Mouse (Mus musculus) heart, embryonic 15.5 days (tissue): Measurements from ENCODE around the gene Serp1. TPM values are rescaled to one million over a fixed set of nuclear protein-coding genes. Genes with fewer than 3 reads are reported as not detected.

Source experiments
- ATAC-seq: fragments of 200-750 bp; cut with Nextera tagmentation; replicated peaks from 2 replicates; pipeline ENCODE4 v1.8.0; 2017; ENCODE audit warnings: low read depth, moderate TSS enrichment; ENCODE audit not compliant: insufficient number of reproducible peaks, insufficient read depth, low FRiP score
- H3K27ac ChIP-seq: fragments of 300-500 bp; sonication (generic); 2 replicates; pipeline ENCODE4 v1.5.1; 2015; ENCODE audit warnings: mild to moderate bottlenecking, inconsistent platforms
- H3K27me3 ChIP-seq: fragments of 300-500 bp; sonication (generic); 2 replicates; pipeline ENCODE4 v1.6.1; 2015; ENCODE audit warnings: inconsistent platforms
- H3K36me3 ChIP-seq: fragments of 300-500 bp; sonication (generic); 2 replicates; pipeline ENCODE4 v1.6.1; 2015; ENCODE audit warnings: mild to moderate bottlenecking, inconsistent platforms
- H3K4me1 ChIP-seq: fragments of 300-500 bp; sonication (generic); replicated peaks from 2 replicates; pipeline ENCODE4 v1.6.1; 2015; ENCODE audit warnings: inconsistent platforms
- H3K4me2 ChIP-seq: fragments of 300-500 bp; sonication (generic); 2 replicates; pipeline ENCODE4 v1.6.1; 2015; ENCODE audit warnings: inconsistent platforms, mild to moderate bottlenecking, moderate library complexity
- H3K4me3 ChIP-seq: fragments of 300-500 bp; sonication (generic); 2 replicates; pipeline ENCODE4 v1.5.1; 2015; ENCODE audit warnings: mild to moderate bottlenecking, inconsistent platforms
- H3K9ac ChIP-seq: fragments of 300-500 bp; sonication (generic); 2 replicates; pipeline ENCODE4 v1.6.1; 2015; ENCODE audit warnings: mild to moderate bottlenecking, inconsistent platforms
- H3K9me3 ChIP-seq: fragments of 300-500 bp; sonication (generic); replicated peaks from 2 replicates; pipeline ENCODE4 v1.6.1; 2016; ENCODE audit warnings: inconsistent platforms
- WGBS: fragments of 180-500 bp; shearing (Covaris S2); methylation state at CpG from one replicate; pipeline ENCODE4 v1.1.7; 2015; ENCODE audit warnings: mixed read lengths; 5-methylcytosine and 5-hydroxymethylcytosine counted together
- polyA plus RNA-seq: library from polyadenylated mRNA; unstranded; fragments of >200 nt; fragmentation: Nextera tagmentation; extraction: Ambion mirVana; gene quantifications from 2 replicates; pipeline ENCODE4 v1.2.1, GENCODE M21; 2015

Serp1 gene
- polyA plus RNA-seq, result 80.7 and 91.6 TPM in 2 replicates

DNA sequence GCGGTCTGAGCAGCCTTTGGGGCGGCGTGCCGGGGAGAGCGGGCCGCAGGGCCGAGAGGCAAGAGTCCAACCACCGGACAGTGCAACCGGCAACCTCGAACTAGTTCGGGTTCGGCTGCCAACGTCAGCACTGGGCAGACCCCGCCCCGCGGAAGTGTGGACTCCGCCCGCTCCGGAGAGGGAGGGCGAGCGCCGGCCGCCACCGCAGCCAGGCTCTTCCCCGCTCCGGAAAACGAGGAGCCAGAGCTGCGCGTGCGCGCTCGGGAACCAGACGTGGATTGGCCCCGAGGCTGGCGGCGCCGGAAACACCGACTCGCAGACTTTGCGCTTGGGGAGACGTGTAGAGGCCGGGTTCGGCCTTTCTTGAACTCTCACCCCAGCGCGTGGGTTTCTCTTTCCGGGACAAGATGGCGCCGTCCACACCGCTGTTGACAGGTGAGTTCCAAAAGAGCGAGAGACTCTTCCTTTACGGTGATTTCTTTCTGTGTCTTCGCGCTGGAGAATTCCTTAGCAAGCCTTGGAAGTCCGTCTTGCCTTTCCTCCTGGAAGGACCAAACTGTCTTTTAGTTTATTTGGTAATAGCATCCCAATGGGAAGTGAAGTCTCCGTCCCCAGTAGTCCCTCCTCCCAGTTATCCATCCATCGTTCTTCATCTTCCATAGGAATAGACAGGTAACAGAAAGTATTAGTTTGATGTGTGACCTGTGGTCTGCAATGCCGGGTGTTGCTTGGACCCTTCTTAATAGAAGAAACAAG, at the start of gene Serp1, which contains the start of gene Eif2a:
Gene Serp1, minus strand, starts transcription at position 241 of the 756 bp plus-strand sequence.
Gene Eif2a, plus strand, starts transcription at position 170 of the 756 bp plus-strand sequence.
- Histone ChIP-seq H3K36me3 (peaks cover 23% of the 10 kb centered on the region), H3K9me3 (no peaks in the 10 kb centered on the region), H3K9ac (peak within 1 kb of the TSS; percentile 99), H3K4me3 (peak within 1 kb of the TSS; percentile 100), H3K4me2 (peak within 1 kb of the TSS; percentile 77), H3K27me3 (no peaks in the 10 kb centered on the region), H3K4me1 (peaks cover 14% of the 10 kb centered on the region), H3K27ac (peak within 1 kb of the TSS; percentile 96)
- peak; percentile 100 for ATAC-seq
- under 1% methylated on average over 57 of the region's 57 CpGs for WGBS

- H3K4me1 ChIP-seq, result no peaks in the 10 kb centered on the region
- no peaks in the 10 kb centered on the region for H3K9me3 ChIP-seq
- no peak for ATAC-seq
- no peaks in the 10 kb centered on the region for H3K36me3 ChIP-seq
- H3K27me3 ChIP-seq, result no peaks in the 10 kb centered on the region
- WGBS, result 83% methylated on average over 3 of the region's 3 CpGs
- H3K4me2 ChIP-seq, result no peak overlapping the region
- H3K9ac ChIP-seq, result no peak overlapping the region
- no peak overlapping the region for H3K27ac ChIP-seq
- no peak overlapping the region for H3K4me3 ChIP-seq
Measured at GRCm38 (mm10) chr3:58570821-58571220, 45.1 kb upstream of the Serp1 start.

GRCm38 (mm10) chr3:58561437-58561836, 35.7 kb upstream of the Serp1 start:
- Histone ChIP-seq H3K9ac (no peak overlapping the region), H3K9me3 (no peaks in the 10 kb centered on the region; the same call in 1 of the 2 replicates), H3K4me3 (no peak overlapping the region), H3K4me2 (no peak overlapping the region), H3K27me3 (no peaks in the 10 kb centered on the region), H3K4me1 (no peaks in the 10 kb centered on the region), H3K36me3 (peaks cover 8% of the 10 kb centered on the region), H3K27ac (no peak overlapping the region)
- ATAC-seq, result no peak; the same call in 1 of the 2 replicates
- WGBS, result 41% methylated on average over 2 of the region's 2 CpGs

DNA sequence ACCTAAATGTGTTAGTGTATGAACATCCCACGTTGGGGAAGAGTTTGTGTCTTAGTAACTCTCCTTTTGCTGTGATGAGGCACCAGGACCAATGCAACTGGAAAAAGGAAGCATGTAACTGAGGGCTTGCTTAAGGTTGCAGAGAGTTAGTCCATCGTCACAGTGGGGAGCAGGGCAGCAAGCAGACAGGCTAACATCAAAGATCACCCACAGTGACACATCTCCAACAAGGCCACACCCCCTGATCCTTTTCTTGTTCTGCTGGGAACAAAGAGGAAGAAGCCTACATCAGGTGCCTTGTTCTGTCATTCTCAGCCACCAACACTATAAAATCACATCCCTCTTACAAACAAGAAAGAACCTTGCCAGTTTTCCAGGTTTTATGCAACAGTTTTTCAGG, 34.2 kb upstream of the Serp1 start:
- no peak overlapping the region for H3K9ac ChIP-seq
- no peak overlapping the region for H3K4me3 ChIP-seq
- WGBS, result 38% methylated on average over 2 of the region's 2 CpGs
- H3K4me2 ChIP-seq, result no peak overlapping the region
- H3K27me3 ChIP-seq, result no peaks in the 10 kb centered on the region
- H3K4me1 ChIP-seq, result no peaks in the 10 kb centered on the region
- no peaks in the 10 kb centered on the region; the same call in 1 of the 2 replicates for H3K9me3 ChIP-seq
- H3K27ac ChIP-seq, result no peak overlapping the region
- no peak for ATAC-seq
- peaks cover 24% of the 10 kb centered on the region for H3K36me3 ChIP-seq

DNA sequence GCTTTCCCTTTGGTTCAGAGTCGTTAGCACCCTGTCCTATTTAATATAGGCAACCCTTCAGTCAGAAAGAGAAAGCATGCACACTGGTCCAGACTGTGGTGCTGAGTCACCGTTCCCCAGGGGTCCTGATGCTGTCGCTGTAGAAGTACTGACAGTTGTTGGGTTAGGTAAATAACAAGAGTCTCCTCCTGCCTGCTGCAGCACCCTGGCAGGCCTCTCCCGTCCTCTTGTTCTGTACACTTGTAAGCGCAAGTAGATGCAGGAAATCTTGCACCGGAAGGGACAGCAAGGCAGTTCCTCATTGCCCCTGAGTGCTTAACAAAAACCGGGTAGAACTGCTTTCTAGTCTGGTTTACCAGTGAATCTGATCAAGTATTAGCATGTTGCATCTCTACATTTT, 31.0 kb upstream of the Serp1 start:
- Histone ChIP-seq H3K27ac (no peak overlapping the region), H3K27me3 (no peaks in the 10 kb centered on the region), H3K9me3 (no peaks in the 10 kb centered on the region), H3K36me3 (peaks cover 43% of the 10 kb centered on the region), H3K4me3 (no peak overlapping the region), H3K4me1 (no peaks in the 10 kb centered on the region), H3K9ac (no peak overlapping the region), H3K4me2 (no peak overlapping the region)
- ATAC-seq, result no peak
- 80% methylated on average over 7 of the region's 7 CpGs for WGBS

DNA sequence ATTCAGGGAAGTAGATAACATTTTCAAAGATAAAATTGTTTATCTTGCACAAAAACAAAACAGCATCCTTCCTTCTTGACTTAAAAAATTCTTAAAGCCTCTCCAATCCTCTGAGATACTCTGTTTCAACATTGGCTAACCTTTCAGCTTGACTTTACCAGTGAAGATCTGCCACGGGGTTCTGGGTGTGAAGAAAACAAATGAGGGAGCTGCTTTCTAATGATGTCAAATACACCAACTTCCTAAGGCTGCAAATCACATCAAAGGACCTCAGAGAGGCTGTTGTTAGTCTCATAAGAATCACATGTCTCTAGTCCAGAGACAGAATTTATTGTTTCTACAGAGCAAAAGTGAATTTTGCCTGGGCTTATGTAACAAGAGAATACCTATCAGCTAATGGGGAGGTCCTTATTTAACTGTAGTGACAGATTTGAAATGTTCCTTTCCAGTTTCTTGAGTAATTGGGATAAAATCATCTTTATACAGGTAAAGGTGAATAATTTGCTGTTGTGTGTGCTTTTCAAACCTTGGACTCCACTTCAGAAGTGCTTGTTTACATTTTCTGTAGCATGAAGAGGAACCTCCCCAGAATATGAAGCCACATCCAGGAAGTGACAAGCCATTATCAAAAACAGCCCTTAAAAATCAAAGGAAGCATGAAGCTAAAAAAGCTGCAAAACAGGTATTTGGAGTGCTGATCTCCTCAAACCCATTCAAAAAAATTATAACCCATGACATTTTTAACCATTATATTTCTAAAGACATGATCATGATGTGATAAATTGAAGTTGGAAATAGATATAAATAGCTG, 26.5 kb upstream of the Serp1 start:
- Histone ChIP-seq H3K27me3 (no peaks in the 10 kb centered on the region), H3K36me3 (peaks cover 65% of the 10 kb centered on the region), H3K9me3 (no peaks in the 10 kb centered on the region), H3K27ac (no peak overlapping the region), H3K4me2 (no peak overlapping the region), H3K4me3 (no peak overlapping the region), H3K4me1 (no peaks in the 10 kb centered on the region), H3K9ac (no peak overlapping the region)
- ATAC-seq, result no peak
- 61% methylated on average over 1 of the region's 1 CpGs for WGBS

- H3K4me3 ChIP-seq, result no peak overlapping the region
- H3K9ac ChIP-seq, result no peak overlapping the region
- ATAC-seq, result no peak
- no peaks in the 10 kb centered on the region for H3K27me3 ChIP-seq
- 95% methylated on average over 3 of the region's 3 CpGs for WGBS
- no peak overlapping the region for H3K4me2 ChIP-seq
- peaks cover 57% of the 10 kb centered on the region for H3K36me3 ChIP-seq
- no peaks in the 10 kb centered on the region for H3K9me3 ChIP-seq
- H3K27ac ChIP-seq, result no peak overlapping the region
- H3K4me1 ChIP-seq, result no peaks in the 10 kb centered on the region
Measured at GRCm38 (mm10) chr3:58536573-58536972, 10.9 kb upstream of the Serp1 start.

DNA sequence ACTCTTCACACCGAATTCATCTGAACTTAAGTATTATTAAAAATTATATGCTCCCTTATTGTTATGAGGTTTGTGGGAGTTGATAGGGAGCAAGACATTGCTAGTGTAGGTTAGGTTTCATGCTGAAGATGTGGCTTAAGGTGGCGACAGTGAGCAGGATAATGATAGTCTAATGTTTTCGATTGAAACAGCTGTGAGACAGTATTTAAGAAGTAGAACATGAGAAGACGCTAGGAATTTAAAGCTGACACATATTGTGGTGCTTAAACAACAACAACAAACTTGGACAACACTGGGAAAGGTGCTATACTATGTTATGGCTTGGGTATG, 681 bp upstream of the Serp1 start:
- H3K4me2 ChIP-seq, result peak overlapping the region; percentile 67
- ATAC-seq, result no peak
- H3K27ac ChIP-seq, result peak overlapping the region; percentile 96; the same call in 1 of the 2 replicates
- peak overlapping the region; percentile 53; the same call in 1 of the 2 replicates for H3K9ac ChIP-seq
- 6% methylated on average over 4 of the region's 4 CpGs for WGBS
- peaks cover 14% of the 10 kb centered on the region for H3K4me1 ChIP-seq
- peak overlapping the region; percentile 100 for H3K4me3 ChIP-seq
- H3K9me3 ChIP-seq, result no peaks in the 10 kb centered on the region
- peaks cover 24% of the 10 kb centered on the region for H3K36me3 ChIP-seq
- H3K27me3 ChIP-seq, result no peaks in the 10 kb centered on the region

GRCm38 (mm10) chr3:58525166-58525565, 526 bp downstream of the Serp1 start:
- Histone ChIP-seq H3K4me1 (peaks cover 14% of the 10 kb centered on the region), H3K9ac (peak overlapping the region; percentile 99), H3K36me3 (peaks cover 26% of the 10 kb centered on the region), H3K4me3 (peak overlapping the region; percentile 100), H3K27me3 (no peaks in the 10 kb centered on the region), H3K9me3 (no peaks in the 10 kb centered on the region), H3K4me2 (peak overlapping the region; percentile 77), H3K27ac (peak overlapping the region; percentile 96)
- under 1% methylated on average over 40 of the region's 40 CpGs for WGBS
- ATAC-seq, result peak; percentile 47

GRCm38 (mm10) chr3:58524246-58524645, 1.4 kb downstream of the Serp1 start:
- H3K4me3 ChIP-seq, result peak overlapping the region; percentile 100
- no peak for ATAC-seq
- 43% methylated on average over 4 of the region's 4 CpGs for WGBS

GRCm38 (mm10) chr3:58523386-58523785, 2.3 kb downstream of the Serp1 start:
- peaks cover 23% of the 10 kb centered on the region for H3K4me1 ChIP-seq
- no peaks in the 10 kb centered on the region for H3K27me3 ChIP-seq
- peak overlapping the region; percentile 100 for H3K4me3 ChIP-seq
- no peak overlapping the region for H3K4me2 ChIP-seq
- no peak overlapping the region for H3K27ac ChIP-seq
- peaks cover 26% of the 10 kb centered on the region for H3K36me3 ChIP-seq
- 97% methylated on average over 3 of the region's 3 CpGs for WGBS
- H3K9ac ChIP-seq, result no peak overlapping the region
- no peaks in the 10 kb centered on the region for H3K9me3 ChIP-seq
- no peak for ATAC-seq

More at GRCm38 (mm10) chr3:58524246-58524645, 1.4 kb downstream of the Serp1 start:
- Histone ChIP-seq H3K4me2 (peak overlapping the region; percentile 77), H3K4me1 (peaks cover 17% of the 10 kb centered on the region), H3K9ac (peak overlapping the region; percentile 99; the same call in 1 of the 2 replicates), H3K9me3 (no peaks in the 10 kb centered on the region), H3K36me3 (peaks cover 26% of the 10 kb centered on the region), H3K27ac (no peak overlapping the region), H3K27me3 (no peaks in the 10 kb centered on the region)
